Mouse (Mus musculus) kidney, postnatal 0 days (tissue): ENCODE results near the gene Scml2. TPM values are rescaled to one million over a fixed set of nuclear protein-coding genes. Genes with fewer than 3 reads are reported as not detected.
"Not testable (repeated sequence)": the region's sequence is repeated elsewhere in the genome, so short reads cannot be mapped to it uniquely, and the experiment has no call there.

Source experiments
- ATAC-seq: fragments of 200-750 bp; cut with Nextera tagmentation; replicated peaks from 2 replicates; pipeline ENCODE4 v1.8.0; 2017; ENCODE audit warnings: low read depth, moderate number of reproducible peaks, moderate TSS enrichment, moderate library complexity; ENCODE audit not compliant: low FRiP score
- DNase-seq: peaks from one replicate; pipeline ENCODE4 v3.0.0-alpha.2; 2016; ENCODE audit warnings: low spot score
- H3K27ac ChIP-seq: fragments of 300-500 bp; sonication (generic); 2 replicates; pipeline ENCODE4 v1.5.1; 2014; ENCODE audit warnings: mild to moderate bottlenecking
- H3K27me3 ChIP-seq: fragments of 300-500 bp; sonication (generic); 2 replicates; pipeline ENCODE4 v1.6.1; 2014; ENCODE audit warnings: low read length, mixed read lengths; ENCODE audit not compliant: insufficient read depth
- H3K36me3 ChIP-seq: fragments of 300-500 bp; sonication (generic); 2 replicates; pipeline ENCODE4 v1.6.1; 2014; ENCODE audit warnings: low read length, mixed read lengths; ENCODE audit not compliant: insufficient read depth
- H3K4me1 ChIP-seq: fragments of 300-500 bp; sonication (generic); replicated peaks from 2 replicates; pipeline ENCODE4 v1.6.1; 2014; ENCODE audit warnings: antibody characterized with exemption, low read length, mixed read lengths; ENCODE audit not compliant: insufficient read depth
- H3K4me2 ChIP-seq: fragments of 300-500 bp; sonication (generic); 2 replicates; pipeline ENCODE4 v1.6.1; 2014; ENCODE audit warnings: mild to moderate bottlenecking, low read length, moderate library complexity, mixed read lengths
- H3K4me3 ChIP-seq: fragments of 300-500 bp; sonication (generic); replicated peaks from 2 replicates; pipeline ENCODE4 v1.5.1; 2014; ENCODE audit warnings: low read depth, low read length
- H3K9ac ChIP-seq: fragments of 300-500 bp; sonication (generic); 2 replicates; pipeline ENCODE4 v1.6.1; 2014; ENCODE audit warnings: low read depth, low read length
- H3K9me3 ChIP-seq: fragments of 300-500 bp; sonication (generic); replicated peaks from 2 replicates; pipeline ENCODE4 v1.6.1; 2016; ENCODE audit warnings: low read length, inconsistent platforms, mixed read lengths
- CTCF ChIP-seq: IDR thresholded peaks from 2 replicates; pipeline ENCODE4 v1.5.1; 2016; ENCODE audit warnings: antibody characterized with exemption, low read depth, mild to moderate bottlenecking, moderate library complexity
- WGBS: fragments of 180-500 bp; shearing (Covaris S2); extraction: QIAGEN DNeasy Blood & Tissue Kit; methylation state at CpG from one replicate; pipeline ENCODE4 v1.1.7; 2014; 5-methylcytosine and 5-hydroxymethylcytosine counted together
- polyA plus RNA-seq: library from polyadenylated mRNA; unstranded; fragments of >200 nt; fragmentation: Nextera tagmentation; extraction: Ambion mirVana; gene quantifications from 2 replicates; pipeline ENCODE4 v1.2.1, GENCODE M21; 2015

Gene Scml2
- 2.0 and 2.2 TPM in 2 replicates for polyA plus RNA-seq

GRCm38 (mm10) chrX:161116893-161117292, at the start of gene Scml2:
Gene Scml2 (plus strand): TSS chrX:161117193.
- not testable (repeated sequence) for H3K27me3 ChIP-seq, H3K36me3 ChIP-seq, H3K4me1 ChIP-seq, ATAC-seq, DNase-seq, H3K4me2 ChIP-seq, H3K9ac ChIP-seq, H3K27ac ChIP-seq, H3K9me3 ChIP-seq, H3K4me3 ChIP-seq
- WGBS = 93% methylated on average over 3 of the region's 14 CpGs

- not testable (repeated sequence) for H3K4me2 ChIP-seq, H3K27ac ChIP-seq, H3K4me3 ChIP-seq, H3K4me1 ChIP-seq, H3K36me3 ChIP-seq, H3K27me3 ChIP-seq, DNase-seq, H3K9ac ChIP-seq, ATAC-seq, H3K9me3 ChIP-seq
- WGBS = 80% methylated on average over 6 of the region's 6 CpGs
Measured at GRCm38 (mm10) chrX:161075576-161075975, 41.4 kb upstream of the Scml2 start.

- peak; percentile 89 for ATAC-seq
- H3K9me3 ChIP-seq = no peaks in the 10 kb centered on the region
- H3K27ac ChIP-seq = no peak overlapping the region
- H3K4me1 ChIP-seq = no peaks in the 10 kb centered on the region
- H3K4me3 ChIP-seq = peak overlapping the region; percentile 45
- peak; percentile 51 for DNase-seq
- TF ChIP-seq CTCF = no peak
- WGBS = 32% methylated on average over 20 of the region's 22 CpGs
- no peaks in the 10 kb centered on the region for H3K36me3 ChIP-seq
- H3K4me2 ChIP-seq = peak overlapping the region; percentile 64
- peak overlapping the region; percentile 47; the same call in 1 of the 2 replicates for H3K9ac ChIP-seq
- no peaks in the 10 kb centered on the region for H3K27me3 ChIP-seq
Measured at GRCm38 (mm10) chrX:161162314-161163068, 45.5 kb downstream of the Scml2 start.

GRCm38 (mm10) chrX:161163069-161163416, 46.0 kb downstream of the Scml2 start:
- no peak for DNase-seq
- ATAC-seq = 0 out of 2 replicates have a peak, but pooled peaks have one; percentile 10
- 21% methylated on average over 6 of the region's 6 CpGs for WGBS
- Histone ChIP-seq H3K4me2 (peak overlapping the region; percentile 64), H3K9me3 (no peaks in the 10 kb centered on the region), H3K4me3 (peak overlapping the region; percentile 45), H3K27ac (no peak overlapping the region), H3K27me3 (no peaks in the 10 kb centered on the region), H3K4me1 (no peaks in the 10 kb centered on the region), H3K36me3 (no peaks in the 10 kb centered on the region), H3K9ac (peak overlapping the region; percentile 47; the same call in 1 of the 2 replicates)
- TF ChIP-seq CTCF = no peak

- 73% methylated on average over 2 of the region's 2 CpGs for WGBS
- not testable (repeated sequence) for H3K36me3 ChIP-seq, H3K4me2 ChIP-seq, H3K9me3 ChIP-seq, ATAC-seq, H3K27me3 ChIP-seq, H3K4me3 ChIP-seq, H3K27ac ChIP-seq, DNase-seq, H3K9ac ChIP-seq, H3K4me1 ChIP-seq
Measured at GRCm38 (mm10) chrX:161287156-161287555, 170.2 kb downstream of the Scml2 start, which contains the start of gene Gm15262. Gene Gm15262 (plus strand): TSS chrX:161287456.

Other genes starting within 250 kb of the Scml2 start
- 0.13 and 0.19 TPM in 2 replicates for gene Gja6, start 210.1 kb upstream of the Scml2 start, polyA plus RNA-seq
- gene Cdkl5, start 122.5 kb upstream of the Scml2 start, polyA plus RNA-seq = 1.5 and 1.8 TPM in 2 replicates
- gene Gm15262, start 170.3 kb downstream of the Scml2 start, polyA plus RNA-seq = not detected in 2 replicates